Mouse (Mus musculus): ENCODE results near the gene Cdh4.

DNA sequence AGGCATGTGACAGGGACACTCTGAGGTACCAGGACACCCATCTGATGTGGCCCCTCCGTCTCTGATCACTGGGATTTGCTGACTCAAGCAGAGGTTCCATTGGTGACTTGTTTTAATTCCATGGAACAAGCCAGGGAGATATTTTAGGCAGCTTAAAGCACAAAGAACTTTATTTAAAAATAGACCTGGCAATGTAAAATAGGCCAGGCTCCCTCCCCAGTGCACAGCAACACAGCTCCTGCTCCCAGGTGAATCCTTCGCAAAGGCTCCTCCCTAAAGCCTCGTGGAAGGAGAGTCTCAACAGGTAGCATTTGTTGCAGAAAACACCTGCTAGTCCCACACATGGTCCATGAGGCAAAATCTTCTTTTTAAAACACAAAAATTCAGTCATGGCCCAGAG lies 307.2 kb downstream of the Cdh4 start:
- TF ChIP-seq POLR2A (IDR thresholded peaks at IDR 0.05; ENCODE audit: insufficient read length, low read depth): no peak
- no peak for TF ChIP-seq POLR2AphosphoS2 (IDR thresholded peaks at IDR 0.05; ENCODE audit: insufficient read length, low read depth)
- no peak for TF ChIP-seq CEBPB (IDR thresholded peaks at IDR 0.05; ENCODE audit: insufficient read depth, poor library complexity, severe bottlenecking)
- no peak for TF ChIP-seq USF1 (IDR thresholded peaks at IDR 0.05; ENCODE audit: low read depth)
- no peak for TF ChIP-seq TCF3 (IDR thresholded peaks at IDR 0.05; ENCODE audit: insufficient read length, low read depth)

All from myocyte (in vitro differentiated cells).